Mouse (Mus musculus) heart, adult 2 months (tissue): ENCODE measurements around the gene Oaz1.

ENCODE experiments used
- CTCF ChIP-seq: fragments of 200-600 bp; IDR thresholded peaks from 2 replicates; pipeline ENCODE4 v1.8.1; 2022; ENCODE audit warnings: antibody characterized with exemption, mild to moderate bottlenecking, moderate library complexity
- EP300 ChIP-seq: fragments of 200-500 bp; IDR thresholded peaks from 2 replicates; pipeline ENCODE4 v1.6.1; 2011; ENCODE audit warnings: low read depth, low read length, control low read depth; ENCODE audit not compliant: insufficient read depth
- POLR2A ChIP-seq: fragments of 200-500 bp; IDR thresholded peaks from 2 replicates; pipeline ENCODE4 v1.6.1; 2011; ENCODE audit warnings: mild to moderate bottlenecking, low read depth, low read length, control low read depth; ENCODE audit not compliant: insufficient read depth

GRCm38 (mm10) chr10:80836949-80837379 is 10.5 kb downstream of the Oaz1 start:
- TF ChIP-seq CTCF (no peak), POLR2A (no peak), EP300 (no peak)
